Mouse (Mus musculus) naive thymus-derived CD4-positive, alpha-beta T cell, adult 5 months (primary cell): Measurements from ENCODE around the gene Sp2. TPM values are rescaled to one million over a fixed set of nuclear protein-coding genes. Genes with fewer than 3 reads are reported as not detected.

Source experiments
- polyA plus RNA-seq: library from polyadenylated mRNA; unstranded; fragments of 100-300 nt; shearing (Covaris generic); gene quantifications from one replicate; pipeline ENCODE4 v1.2.1, GENCODE M21; 2017

Gene Sp2
- 80.0 TPM for polyA plus RNA-seq

GRCm38 (mm10) chr11:96982859-96983258 lies at the start of gene Sp2:
Sp2 (minus strand) TSS chr11:96982959.

GRCm38 (mm10) chr11:97029686-97030417 lies 47.1 kb upstream of the Sp2 start, which contains the start of gene Scrn2:
Scrn2 (plus strand) TSS chr11:97029938.

GRCm38 (mm10) chr11:97013121-97013670 lies 30.4 kb upstream of the Sp2 start, which contains the start of gene Sp6:
Sp6 (plus strand) TSS chr11:97013394.

GRCm38 (mm10) chr11:96943746-96944304 lies 38.9 kb downstream of the Sp2 start, which contains the start of gene Pnpo:
Pnpo (minus strand) TSS chr11:96943986.

GRCm38 (mm10) chr11:96928088-96928487 lies 54.7 kb downstream of the Sp2 start, which contains the start of gene Prr15l:
Prr15l (plus strand) TSS chr11:96928104.

GRCm38 (mm10) chr11:96916044-96916884 lies 66.5 kb downstream of the Sp2 start, which contains the start of gene Cdk5rap3:
Cdk5rap3 (minus strand) TSS chr11:96916496.

Other genes starting within 250 kb of the Sp2 start
- 13.9 TPM for gene Snx11, start 205.4 kb downstream of the Sp2 start, polyA plus RNA-seq
- 35.9 TPM for gene Cbx1, start 193.8 kb downstream of the Sp2 start, polyA plus RNA-seq
- 53.4 TPM for gene Nfe2l1, start 153.0 kb downstream of the Sp2 start, polyA plus RNA-seq
- gene Copz2, start 133.1 kb downstream of the Sp2 start, polyA plus RNA-seq = not detected
- 72.0 TPM for gene Cdk5rap3, start 66.5 kb downstream of the Sp2 start, polyA plus RNA-seq
- gene Prr15l, start 54.9 kb downstream of the Sp2 start, polyA plus RNA-seq = not detected
- gene Pnpo, start 39.0 kb downstream of the Sp2 start, polyA plus RNA-seq = 31.8 TPM
- gene Sp6, start 30.4 kb upstream of the Sp2 start, polyA plus RNA-seq = 1.0 TPM
- gene Scrn2, start 47.0 kb upstream of the Sp2 start, polyA plus RNA-seq = 5.6 TPM
- not detected for gene Lrrc46, start 58.4 kb upstream of the Sp2 start, polyA plus RNA-seq
- 37.5 TPM for gene Mrpl10, start 58.6 kb upstream of the Sp2 start, polyA plus RNA-seq
- 18.4 TPM for gene Osbpl7, start 67.7 kb upstream of the Sp2 start, polyA plus RNA-seq
- 0.46 TPM for gene Tbx21, start 132.4 kb upstream of the Sp2 start, polyA plus RNA-seq
- not detected for gene Tbkbp1, start 168.5 kb upstream of the Sp2 start, polyA plus RNA-seq
- 26.6 TPM for gene Kpnb1, start 204.9 kb upstream of the Sp2 start, polyA plus RNA-seq